ENCODE assay signal across 10 mouse cellular contexts in the genomic region with DNA sequence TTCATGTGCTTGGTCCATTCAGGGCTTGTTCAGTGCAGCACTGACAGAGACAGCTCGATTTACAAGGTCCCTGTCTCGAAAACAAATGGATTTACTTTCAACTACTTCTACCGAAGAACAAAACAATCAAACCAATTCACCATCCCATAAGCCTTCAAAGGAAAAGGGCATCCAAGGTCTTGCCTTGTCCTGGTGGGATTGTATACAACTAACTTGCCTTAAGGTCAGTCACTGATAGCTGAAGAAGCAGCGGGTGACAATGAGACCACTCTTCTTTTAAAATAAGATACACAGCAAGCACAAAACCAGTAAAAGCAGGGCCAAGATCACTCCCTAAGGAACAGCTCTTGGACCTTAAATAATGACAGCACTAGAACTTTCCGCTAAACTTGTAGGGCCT. TPM values are rescaled to one million over a fixed set of nuclear protein-coding genes. Genes with fewer than 3 reads are reported as not detected.
DNase-seq lines count a peak whose midpoint lies in the region; ATAC-seq and TF ChIP-seq lines count a peak whose summit lies in the region.
"Had no signal": no experiment of that assay in that cellular context is flagged by ENCODE, and none has a peak within 500 bp of the region (broad histone marks: within the 10 kb centered on the region; RNA-seq: fewer than 3 reads in every experiment).

No protein-coding gene starts in this region.

- peak overlapping the region; percentile 98 for H3K27ac ChIP-seq in gastrocnemius, adult 2 months
- no peak overlapping the region for H3K27ac ChIP-seq in cortical plate, adult 2 months (ENCODE audit: insufficient read depth, low read length)
- peak overlapping the region; percentile 98; the same call in 1 of the 2 replicates for H3K27ac ChIP-seq in hindbrain, embryonic 12.5 days
- H3K27ac ChIP-seq in midbrain, embryonic 12.5 days (replicated peaks), result 0 out of 2 replicates have a peak overlapping the region, but pooled peaks have one; percentile 17

- no peak for TF ChIP-seq CTCF in gastrocnemius, adult 2 months (IDR thresholded peaks at IDR 0.05)
- TF ChIP-seq CTCF in cortical plate, adult 2 months (IDR thresholded peaks at IDR 0.05; ENCODE audit: extremely low read depth, insufficient read depth, low read length), result no peak

- H3K4me3 ChIP-seq in gastrocnemius, adult 2 months, result peak overlapping the region; percentile 84
- H3K4me3 ChIP-seq in cortical plate, adult 2 months (ENCODE audit: insufficient read depth, low read length), result peak overlapping the region; percentile 36; the same call in 1 of the 2 replicates
- H3K4me3 ChIP-seq in hindbrain, embryonic 12.5 days, result peak overlapping the region; percentile 97
- H3K4me3 ChIP-seq in midbrain, embryonic 12.5 days, result peak overlapping the region; percentile 98
- H3K4me3 ChIP-seq: erythroblast, embryonic 14.5 days had no signal

- H3K36me3 ChIP-seq in hindbrain, embryonic 12.5 days, result peaks cover 19% of the 10 kb centered on the region
- peaks cover 20% of the 10 kb centered on the region for H3K36me3 ChIP-seq in midbrain, embryonic 12.5 days

- DNase-seq in gastrocnemius, adult 2 months, result no peak
- DNase-seq in gastrocnemius, postnatal 36 days, result no peak
- no peak for DNase-seq in left cerebral cortex, adult 9 months (ENCODE audit: low spot score in 2 of 2)
- DNase-seq in cerebellum, postnatal 25 days, result no peak
- DNase-seq in right cerebral cortex, adult 18-20 months, result no peak
- DNase-seq: left cerebral cortex, postnatal 4 days had no signal

- ATAC-seq in hindbrain, embryonic 12.5 days (ENCODE audit: low FRiP score), result no peak
- ATAC-seq in midbrain, embryonic 12.5 days (ENCODE audit: low FRiP score, low read depth), result no peak

- H3K4me2 ChIP-seq in hindbrain, embryonic 12.5 days (replicated peaks), result peak overlapping the region; percentile 77
- H3K4me2 ChIP-seq in midbrain, embryonic 12.5 days (replicated peaks), result peak overlapping the region; percentile 66

- intact Hi-C loops in gastrocnemius, adult 2 months (cut with DNase I), result no loop called here
- intact Hi-C loops in gastrocnemius, postnatal 36 days (cut with DNase I), result no loop called here

- H3K4me1 ChIP-seq in cortical plate, adult 2 months (ENCODE audit: control insufficient read depth, insufficient read depth, low read length), result peaks cover 5% of the 10 kb centered on the region; the same call in 1 of the 2 replicates
- H3K4me1 ChIP-seq in hindbrain, embryonic 12.5 days, result peaks cover 48% of the 10 kb centered on the region
- H3K4me1 ChIP-seq in midbrain, embryonic 12.5 days, result peaks cover 44% of the 10 kb centered on the region

- H3K27me3 ChIP-seq in hindbrain, embryonic 12.5 days, result no peaks in the 10 kb centered on the region
- no peaks in the 10 kb centered on the region for H3K27me3 ChIP-seq in midbrain, embryonic 12.5 days

- TF ChIP-seq POLR2A in cortical plate, adult 2 months (IDR thresholded peaks at IDR 0.05; ENCODE audit: extremely low read depth, insufficient read depth, low read length), result no peak

- WGBS in hindbrain, embryonic 12.5 days, result 26% methylated on average over 5 of the region's 5 CpGs
- WGBS in midbrain, embryonic 12.5 days, result 28% methylated on average over 5 of the region's 5 CpGs

- peak overlapping the region; percentile 99 for H3K9ac ChIP-seq in hindbrain, embryonic 12.5 days
- H3K9ac ChIP-seq in midbrain, embryonic 12.5 days (replicated peaks), result peak overlapping the region; percentile 98; the same call in 1 of the 2 replicates

- no peaks in the 10 kb centered on the region for H3K9me3 ChIP-seq in hindbrain, embryonic 12.5 days (replicated peaks)
- no peaks in the 10 kb centered on the region for H3K9me3 ChIP-seq in midbrain, embryonic 12.5 days

RNA-seq across cellular contexts. Expression of gene Rgmb, which starts 7.6 kb away (rescaled TPM):
- total RNA-seq in gastrocnemius, adult 2 months (2021), result 10 to 100 TPM; 39.2 to 41.3 TPM
- total RNA-seq in gastrocnemius, postnatal 36 days (2021), result 10 to 100 TPM; 36.6 to 36.7 TPM
- polyA plus RNA-seq in cortical plate, adult 2 months (2012; rRNA removed), result 39.5 and 40.4 TPM in 2 replicates
- 140 and 156 TPM in 2 replicates for polyA plus RNA-seq in hindbrain, embryonic 12.5 days (2016; fragmentation: Nextera tagmentation; extraction: Ambion mirVana)
- polyA plus RNA-seq in midbrain, embryonic 12.5 days (2016; fragmentation: Nextera tagmentation; extraction: Ambion mirVana), result 101 and 124 TPM in 2 replicates
- polyA plus RNA-seq: erythroblast, embryonic 14.5 days had no signal

Comparison
In these comparisons a context has a peak if more than half of its experiments do, and no peak if none do; other contexts are left out.
1. H3K4me3 ChIP-seq: peak in every context shown above with its lines; median percentile 98 in midbrain, embryonic 12.5 days; 97 in hindbrain, embryonic 12.5 days; 84 in gastrocnemius, adult 2 months; 36 in cortical plate, adult 2 months.